Mouse (Mus musculus) bone marrow, adult 2 months (tissue): ENCODE results near the gene Tmem88. TPM values are rescaled to one million over a fixed set of nuclear protein-coding genes. Genes with fewer than 3 reads are reported as not detected.

Source experiments
- H3K27ac ChIP-seq: fragments of 200-500 bp; 2 replicates; pipeline ENCODE4 v1.5.1; 2012; ENCODE audit warnings: low read depth, mild to moderate bottlenecking, control low read depth, inconsistent platforms, low read length; ENCODE audit not compliant: control insufficient read depth, poor library complexity, insufficient read depth
- H3K4me1 ChIP-seq: fragments of 200-500 bp; 2 replicates; pipeline ENCODE4 v1.6.1; 2011; ENCODE audit warnings: low read length; ENCODE audit not compliant: control insufficient read depth, insufficient read depth
- H3K4me3 ChIP-seq: fragments of 200-500 bp; replicated peaks from 2 replicates; pipeline ENCODE3; 2011; ENCODE audit warnings: mild to moderate bottlenecking, low read depth, low read length, control low read depth; ENCODE audit not compliant: control insufficient read depth
- CTCF ChIP-seq: fragments of 200-500 bp; IDR thresholded peaks from 2 replicates; pipeline ENCODE4 v1.5.1; 2011; ENCODE audit warnings: low read length, control low read depth; ENCODE audit not compliant: control insufficient read depth, insufficient read depth
- POLR2A ChIP-seq: fragments of 200-500 bp; IDR thresholded peaks from 2 replicates; pipeline ENCODE4 v1.6.1; 2011; ENCODE audit warnings: low read depth, mild to moderate bottlenecking, control low read depth, low read length, borderline replicate concordance; ENCODE audit not compliant: control insufficient read depth
- whole genome bisulfite sequencing: fragments of 180-500 bp; shearing (Covaris S2); methylation state at CpG from one replicate; pipeline ENCODE4 v1.1.7; 2018; 5-methylcytosine and 5-hydroxymethylcytosine counted together
- polyA plus RNA-seq: library from polyadenylated mRNA; stranded (reverse); fragments of >200 nt; gene quantifications from 2 replicates; pipeline ENCODE4 v1.2.4, GENCODE M21; 2011; ENCODE audit warnings: low replicate concordance; ENCODE audit not compliant: missing spikeins, insufficient read depth, insufficient read length

The Tmem88 gene
- polyA plus RNA-seq, 1 experiment = 1.6 TPM

- no peaks in the 10 kb centered on the region for H3K4me1 ChIP-seq
- TF ChIP-seq POLR2A (no peak), CTCF (no peak)
- H3K27ac ChIP-seq = no peak overlapping the region
- 86% methylated on average over 5 of the region's 5 CpGs for WGBS
- H3K4me3 ChIP-seq = no peak overlapping the region
These were observed 41.5 kb downstream of the Tmem88 start for GRCm38 (mm10) chr11:69356544-69356943.

Other genes with a start within 250 kb of the Tmem88 start
- not detected in 2 replicates for gene Alox12b, start 241.2 kb downstream of the Tmem88 start, polyA plus RNA-seq
- gene Alox8, start 200.4 kb downstream of the Tmem88 start, polyA plus RNA-seq = not detected in 2 replicates
- not detected in 2 replicates for gene Gucy2e, start 161.2 kb downstream of the Tmem88 start, polyA plus RNA-seq
- 43.7 and 59.8 TPM in 2 replicates for gene Cntrob, start 74.5 kb downstream of the Tmem88 start, polyA plus RNA-seq
- gene Trappc1, start 74.3 kb downstream of the Tmem88 start, polyA plus RNA-seq = 50.7 and 71.7 TPM in 2 replicates
- gene Kcnab3, start 72.0 kb downstream of the Tmem88 start, polyA plus RNA-seq = not detected in 2 replicates
- 1.7 TPM in 1 of 2 replicates, not detected in the other for gene Rnf227, start 57.8 kb downstream of the Tmem88 start, polyA plus RNA-seq
- 49.6 and 54.5 TPM in 2 replicates for gene Chd3, start 28.8 kb downstream of the Tmem88 start, polyA plus RNA-seq
- 23.1 and 43.9 TPM in 2 replicates for gene Naa38, start 2.7 kb downstream of the Tmem88 start, polyA plus RNA-seq
- gene Cyb5d1, start 2.6 kb downstream of the Tmem88 start, polyA plus RNA-seq = 5.1 and 9.1 TPM in 2 replicates
- gene Kdm6b, start 15.4 kb upstream of the Tmem88 start, polyA plus RNA-seq = 13.7 and 29.2 TPM in 2 replicates
- 0.90 and 1.4 TPM in 2 replicates for gene Dnah2, start 150.9 kb upstream of the Tmem88 start, polyA plus RNA-seq
- 1.9 and 2.2 TPM in 2 replicates for gene Efnb3, start 162.0 kb upstream of the Tmem88 start, polyA plus RNA-seq
- gene Wrap53, start 182.0 kb upstream of the Tmem88 start, polyA plus RNA-seq = 28.1 and 36.2 TPM in 2 replicates
- 34.5 and 71.7 TPM in 2 replicates for gene Trp53, start 182.1 kb upstream of the Tmem88 start, polyA plus RNA-seq
- gene Atp1b2, start 207.7 kb upstream of the Tmem88 start, polyA plus RNA-seq = 12.1 and 16.9 TPM in 2 replicates
- not detected in 2 replicates for gene Shbg, start 219.7 kb upstream of the Tmem88 start, polyA plus RNA-seq
- gene Sat2, start 223.8 kb upstream of the Tmem88 start, polyA plus RNA-seq = 1.4 and 2.4 TPM in 2 replicates
- gene Fxr2, start 234.8 kb upstream of the Tmem88 start, polyA plus RNA-seq = 32.3 and 66.3 TPM in 2 replicates